Mouse (Mus musculus): ENCODE measurements around the gene Adgrl4.

The Adgrl4 gene

GRCm38 (mm10) chr3:151488853-151489252 lies 51.2 kb downstream of the Adgrl4 start:
- no peak for DNase-seq (ENCODE audit: low read depth, low spot score)

DNA sequence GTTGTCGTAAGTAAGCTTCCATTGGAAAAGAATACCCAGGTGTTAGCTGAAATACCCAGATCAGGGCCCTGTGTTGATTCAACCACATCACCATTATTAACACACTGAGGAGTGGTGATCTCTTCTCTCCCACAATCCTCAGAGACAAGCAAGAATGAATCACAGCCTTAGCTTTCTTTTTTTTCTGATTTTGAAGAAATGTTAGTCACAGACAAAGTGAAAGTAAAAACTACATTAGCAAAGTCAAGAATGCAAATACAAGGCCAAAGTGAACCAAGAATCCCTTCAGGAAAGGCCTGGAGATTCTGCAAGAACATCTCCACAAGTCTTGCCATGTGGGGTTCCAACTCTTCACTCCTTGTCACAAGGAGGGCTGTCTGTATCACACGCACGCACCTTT lies 67.9 kb downstream of the Adgrl4 start:
- no peak for DNase-seq (ENCODE audit: low read depth, low spot score)

DNA sequence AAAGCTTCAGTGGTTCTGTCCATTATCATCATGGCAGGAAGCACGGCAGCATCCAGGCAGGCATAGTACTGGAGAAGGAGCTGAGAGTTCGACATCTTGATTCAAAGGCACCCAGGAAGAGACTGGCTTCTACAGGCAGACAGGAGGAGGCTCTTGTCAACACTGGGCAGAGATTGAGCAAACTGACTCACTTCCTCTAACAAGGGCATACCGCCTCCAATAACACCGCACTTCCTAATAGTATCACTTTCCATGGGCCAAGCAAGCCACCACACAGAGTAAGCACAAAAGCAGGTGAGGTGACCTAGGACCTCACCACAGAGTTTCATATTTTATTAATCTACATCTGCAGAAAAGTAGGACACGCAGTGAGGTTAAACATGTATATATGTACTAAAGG lies 73.5 kb downstream of the Adgrl4 start:
- no peak for DNase-seq (ENCODE audit: low read depth, low spot score)

DNA sequence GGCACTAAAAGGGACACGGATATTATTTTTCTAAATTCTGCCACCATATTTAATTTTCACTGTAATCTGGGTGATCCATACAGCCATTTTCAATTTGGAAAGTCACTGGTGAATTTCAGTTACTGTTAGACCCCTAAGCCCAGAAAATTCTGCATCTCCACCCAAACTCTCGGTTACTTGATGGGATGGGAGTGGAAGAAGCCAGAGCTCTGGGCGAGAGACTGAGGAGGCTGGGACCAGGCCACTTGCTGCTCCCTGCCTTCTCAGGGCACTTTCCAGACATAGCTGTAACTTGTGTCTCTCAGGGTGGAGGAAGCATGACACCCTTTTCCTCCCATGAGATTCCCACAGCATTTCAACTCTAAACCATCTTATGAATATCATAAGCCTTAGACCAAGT lies 109.5 kb downstream of the Adgrl4 start:
- DNase-seq (ENCODE audit: low read depth, low spot score) = no peak

DNA sequence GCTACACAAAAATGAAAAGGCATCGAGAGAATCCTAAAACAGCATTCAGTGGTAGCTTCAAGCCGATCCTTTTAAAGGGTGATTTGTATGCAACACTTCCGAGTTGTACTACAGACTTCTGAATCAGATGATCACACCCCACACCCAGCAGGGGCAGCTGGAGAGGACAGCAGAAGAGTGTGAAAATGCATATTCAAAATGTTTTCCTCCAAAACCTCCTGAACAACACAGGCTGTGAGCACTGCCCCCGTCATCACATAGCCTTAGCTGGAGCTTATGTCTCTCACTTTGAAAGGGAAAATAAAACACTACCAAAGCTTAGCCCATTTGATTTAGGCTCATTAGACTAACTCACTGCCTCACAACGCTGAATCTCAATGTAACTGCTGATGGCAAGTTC lies 113.3 kb downstream of the Adgrl4 start:
- peak; percentile 72 for DNase-seq (ENCODE audit: low read depth, low spot score)

DNA sequence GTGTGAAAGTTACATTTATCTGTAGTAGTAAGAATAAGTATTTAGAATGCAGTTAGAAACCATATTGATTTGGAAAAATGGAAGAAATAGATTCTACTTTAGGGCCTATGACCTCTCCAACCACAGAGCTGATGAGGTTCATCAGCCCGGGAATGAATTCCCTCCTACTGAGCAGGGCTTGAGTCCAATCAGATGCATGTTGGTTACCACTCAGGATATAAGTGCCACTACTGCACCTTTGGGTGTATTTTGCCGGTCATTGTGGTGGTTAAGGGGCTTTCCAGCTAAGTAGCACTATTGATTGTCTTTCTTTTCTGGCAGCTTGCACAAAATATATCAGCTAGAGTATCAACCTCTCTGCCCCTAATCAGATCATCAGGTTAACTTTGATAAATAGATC lies 118.9 kb downstream of the Adgrl4 start:
- no peak for DNase-seq (ENCODE audit: low read depth, low spot score)

- no peak for DNase-seq (ENCODE audit: low read depth, low spot score)
These were observed 119.4 kb downstream of the Adgrl4 start for GRCm38 (mm10) chr3:151557125-151557524.

GRCm38 (mm10) chr3:151557607-151558006 lies 119.9 kb downstream of the Adgrl4 start:
- no peak for DNase-seq (ENCODE audit: low read depth, low spot score)

- DNase-seq (ENCODE audit: low read depth, low spot score) = no peak
These were observed 120.7 kb downstream of the Adgrl4 start for GRCm38 (mm10) chr3:151558374-151558773.

- peak; percentile 76 for DNase-seq (ENCODE audit: low read depth, low spot score)
These were observed 128.3 kb downstream of the Adgrl4 start for GRCm38 (mm10) chr3:151565664-151566621.

DNA sequence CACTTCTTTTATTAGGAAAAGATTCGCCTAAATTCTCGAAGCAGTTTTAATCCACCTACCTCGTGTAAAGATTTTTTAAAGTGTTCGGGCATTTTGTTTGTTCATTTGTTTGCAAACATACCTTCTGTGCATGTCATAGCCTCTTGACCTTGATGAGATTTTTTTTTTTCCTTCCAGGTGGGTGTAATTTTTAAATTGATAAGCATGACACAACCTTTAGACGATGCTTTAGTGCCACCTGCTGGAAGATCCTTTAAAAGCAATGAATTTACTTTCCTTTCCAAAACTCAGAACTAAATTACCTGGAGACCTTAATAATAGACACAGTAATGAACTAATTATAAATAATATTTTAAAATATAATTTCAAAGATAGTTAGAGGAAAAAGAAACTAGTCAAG lies 128.9 kb downstream of the Adgrl4 start:
- DNase-seq (ENCODE audit: low read depth, low spot score) = peak; percentile 66

- no peak for DNase-seq (ENCODE audit: low read depth, low spot score)
These were observed 129.9 kb downstream of the Adgrl4 start for GRCm38 (mm10) chr3:151567541-151567940.

GRCm38 (mm10) chr3:151572089-151572488 lies 134.4 kb downstream of the Adgrl4 start:
- peak; percentile 49 for DNase-seq (ENCODE audit: low read depth, low spot score)

- no peak for DNase-seq (ENCODE audit: low read depth, low spot score)
These were observed 137.6 kb downstream of the Adgrl4 start for GRCm38 (mm10) chr3:151575292-151575691.

- peak; percentile 75 for DNase-seq (ENCODE audit: low read depth, low spot score)
These were observed 138.5 kb downstream of the Adgrl4 start for GRCm38 (mm10) chr3:151576155-151576554.

GRCm38 (mm10) chr3:151591904-151592303 lies 154.2 kb downstream of the Adgrl4 start:
- DNase-seq (ENCODE audit: low read depth, low spot score) = no peak
